Comparison of ENCODE assay signal across 29 mouse cellular contexts in genomic region chr14:28203874-28204273, GRCm38 (mm10).
A peak's percentile ranks its signal among the peaks of the same experiment; 100 is the strongest.
DNase-seq lines count a peak whose midpoint lies in the region; ATAC-seq and TF ChIP-seq lines count a peak whose summit lies in the region.
"Had no signal": no experiment of that assay in that cellular context is flagged by ENCODE, and none has a peak within 500 bp of the region (broad histone marks: within the 10 kb centered on the region; RNA-seq: fewer than 3 reads in every experiment).

No protein-coding gene starts in this region.

- 69% methylated on average over 4 of the region's 4 CpGs for WGBS in kidney, adult 2 months
- WGBS in limb, embryonic 11.5 days: 42% methylated on average over 4 of the region's 4 CpGs

- DNase-seq in kidney, adult 2 months: peak; percentile 14
- DNase-seq in kidney, adult 11 months: no peak
- peak; percentile 42 for DNase-seq in adipocyte (ENCODE audit: low spot score)
- DNase-seq in fibroblast of lung, adult 2 months (ENCODE audit: low read depth): peak; percentile 18
- DNase-seq in limb, embryonic 11.5 days (ENCODE audit: low spot score): peak; percentile 27
- no peak for DNase-seq in adrenal gland, adult 18-20 months (ENCODE audit: low spot score in 2 of 2)
- no peak for DNase-seq in thymus, postnatal 14 days
- DNase-seq: adrenal gland, adult 2 months; adrenal gland, postnatal 36 days; cerebellum, adult 8-10 months; cerebellum, postnatal 36 days; gastrocnemius, postnatal 25 days; heart, adult 11 months; heart, postnatal 4 days; layer of hippocampus, postnatal 36 days; left cerebral cortex, postnatal 4 days; lung, embryonic 14.5 days; lung, postnatal 14 days; right cerebral cortex, adult 18-20 months; thymus, adult 2 months; thymus, postnatal 4 days had no signal

- ATAC-seq in limb, embryonic 11.5 days (ENCODE audit: insufficient number of reproducible peaks, low FRiP score, low TSS enrichment, low read depth): no peak
- ATAC-seq: CD4-positive, CD25-positive, alpha-beta regulatory T cell, adult 4 months; forebrain, embryonic 14.5 days; intestine, embryonic 15.5 days; midbrain, embryonic 16.5 days had no signal

- no peaks in the 10 kb centered on the region for H3K4me1 ChIP-seq in kidney, adult 2 months (ENCODE audit: control insufficient read depth, insufficient read depth, low read length)
- H3K4me1 ChIP-seq in limb, embryonic 11.5 days (ENCODE audit: control insufficient read depth, insufficient read depth, low read length): peaks cover 7% of the 10 kb centered on the region; the same call in 1 of the 2 replicates
- H3K4me1 ChIP-seq: hindbrain, embryonic 15.5 days; intestine, embryonic 15.5 days; liver, embryonic 15.5 days; neural tube, embryonic 12.5 days had no signal

- no peaks in the 10 kb centered on the region for H3K36me3 ChIP-seq in kidney, adult 2 months (ENCODE audit: control insufficient read depth, insufficient read depth, low read length)
- no peaks in the 10 kb centered on the region for H3K36me3 ChIP-seq in limb, embryonic 11.5 days (ENCODE audit: control insufficient read depth, insufficient read depth, low read length)
- H3K36me3 ChIP-seq: hindbrain, embryonic 15.5 days; intestine, embryonic 15.5 days; liver, embryonic 15.5 days; neural tube, embryonic 12.5 days had no signal

- H3K4me3 ChIP-seq in kidney, adult 2 months (ENCODE audit: insufficient read depth, low read depth, low read length): no peak overlapping the region
- H3K4me3 ChIP-seq in limb, embryonic 11.5 days (ENCODE audit: low read depth, low read length): no peak overlapping the region
- H3K4me3 ChIP-seq: hindbrain, embryonic 15.5 days; intestine, embryonic 15.5 days; liver, embryonic 15.5 days; neural tube, embryonic 12.5 days had no signal

- no peaks in the 10 kb centered on the region for H3K9me3 ChIP-seq in limb, embryonic 11.5 days (ENCODE audit: control insufficient read depth, low read length)
- H3K9me3 ChIP-seq: hindbrain, embryonic 15.5 days; intestine, embryonic 15.5 days; liver, embryonic 15.5 days; neural tube, embryonic 12.5 days had no signal

- no peak for TF ChIP-seq POLR2A in kidney, adult 2 months (IDR thresholded peaks at IDR 0.05; ENCODE audit: low read depth, low read length)

- TF ChIP-seq CTCF in kidney, adult 2 months (conservative IDR thresholded peaks at IDR 0.05; ENCODE audit: insufficient read depth, insufficient read length, low read depth, low read length): no peak

- no peaks in the 10 kb centered on the region for H3K27me3 ChIP-seq in kidney, adult 2 months (replicated peaks; ENCODE audit: control insufficient read depth, insufficient read depth, low read length)
- no peaks in the 10 kb centered on the region for H3K27me3 ChIP-seq in limb, embryonic 11.5 days (ENCODE audit: control insufficient read depth, insufficient read depth, low read length)
- H3K27me3 ChIP-seq: hindbrain, embryonic 15.5 days; intestine, embryonic 15.5 days; liver, embryonic 15.5 days; neural tube, embryonic 12.5 days had no signal

- H3K9ac ChIP-seq in limb, embryonic 11.5 days (ENCODE audit: low read length): no peak overlapping the region
- H3K9ac ChIP-seq: hindbrain, embryonic 15.5 days; intestine, embryonic 15.5 days; liver, embryonic 15.5 days; lung, embryonic 14.5 days; neural tube, embryonic 12.5 days had no signal

- no peak overlapping the region for H3K4me2 ChIP-seq in limb, embryonic 11.5 days (ENCODE audit: low read depth, severe bottlenecking)
- H3K4me2 ChIP-seq: heart, embryonic 11.5 days; hindbrain, embryonic 15.5 days; intestine, embryonic 15.5 days; liver, embryonic 15.5 days; lung, embryonic 14.5 days; neural tube, embryonic 12.5 days had no signal

- no peak overlapping the region for H3K27ac ChIP-seq in kidney, adult 2 months (ENCODE audit: insufficient read depth, low read depth, low read length)
- no peak overlapping the region for H3K27ac ChIP-seq in limb, embryonic 11.5 days (replicated peaks; ENCODE audit: low read depth, low read length)
- H3K27ac ChIP-seq: hindbrain, embryonic 15.5 days; intestine, embryonic 15.5 days; liver, embryonic 15.5 days; neural tube, embryonic 12.5 days had no signal

Comparison
In these comparisons a context has a peak if more than half of its experiments do, and no peak if none do; other contexts are left out.
1. DNase-seq: peak in kidney, adult 2 months (single experiment), adipocyte (single experiment), fibroblast of lung, adult 2 months (single experiment) and limb, embryonic 11.5 days (single experiment); none in kidney, adult 11 months (single experiment), adrenal gland, adult 18-20 months (0 of 2) and thymus, postnatal 14 days (single experiment).